Mouse (Mus musculus) inflammation-experienced regulatory T-cells (primary cell): ENCODE results near the gene Ifi209. TPM values are rescaled to one million over a fixed set of nuclear protein-coding genes. Genes with fewer than 3 reads are reported as not detected.

Experiments
- polyA plus RNA-seq, 2 experiments: library from polyadenylated mRNA; unstranded; fragments of 100-300 nt; shearing (Covaris generic); gene quantifications; one replicate each; pipeline ENCODE4 v1.2.1; 2017

Gene Ifi209
- 100 to 1,000 TPM; 169 to 179 TPM for polyA plus RNA-seq

GRCm38 (mm10) chr1:173630622-173631021 lies at the start of gene Ifi209:
Ifi209 (plus strand) TSS chr1:173630917.

DNA sequence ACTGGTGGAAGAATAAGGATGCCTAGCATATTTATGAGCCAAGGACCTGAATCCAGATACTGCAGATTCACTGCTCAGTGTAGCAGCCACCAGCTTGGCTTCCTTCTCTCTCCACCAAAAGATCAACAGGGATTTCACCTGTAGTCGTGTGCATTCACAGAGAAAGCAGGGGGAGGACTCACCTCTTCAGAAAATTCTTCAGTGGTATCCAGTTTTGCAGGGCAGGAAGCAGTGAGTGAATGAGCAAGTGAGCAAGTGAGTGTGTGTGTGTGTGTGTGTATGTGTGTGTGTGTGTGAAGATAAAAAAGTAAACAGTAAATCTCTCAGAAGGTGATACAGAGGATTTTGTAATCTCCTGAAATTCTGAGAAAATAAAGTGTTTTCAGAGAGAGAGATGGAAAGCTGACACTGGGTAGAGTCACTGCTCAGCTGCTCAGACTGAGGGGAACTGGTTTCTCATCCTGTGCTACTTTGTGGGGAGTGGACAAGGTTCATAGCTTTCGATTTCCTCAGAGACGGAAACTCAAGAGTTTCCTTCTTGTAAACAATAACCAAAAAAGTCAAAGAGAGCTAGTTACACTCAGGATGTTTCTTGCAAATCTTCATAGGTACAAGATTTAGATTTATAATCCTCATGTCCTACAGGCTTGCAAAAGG lies 31.8 kb upstream of the Ifi209 start, which contains the start of gene Ifi213:
Gene Ifi213, minus strand, starts transcription at position 437 of the 657 bp plus-strand sequence.

GRCm38 (mm10) chr1:173673458-173674097 lies 42.9 kb downstream of the Ifi209 start, which contains the start of gene Ifi208:
Ifi208 (plus strand) TSS chr1:173673675.

Other genes starting within 250 kb of the Ifi209 start
- gene Ifi206, start 139.9 kb upstream of the Ifi209 start, polyA plus RNA-seq, result 100 to 1,000 TPM in 1 of 2 experiments, 10 to 100 TPM in 1; 94.6 to 123 TPM
- 10 to 100 TPM; 22.7 to 29.0 TPM for gene Ifi214, start 95.0 kb upstream of the Ifi209 start, polyA plus RNA-seq
- gene Ifi213, start 31.6 kb upstream of the Ifi209 start, polyA plus RNA-seq, result 100 to 1,000 TPM in 1 of 2 experiments, 10 to 100 TPM in 1; 75.1 to 101 TPM
- gene Ifi208, start 42.8 kb downstream of the Ifi209 start, polyA plus RNA-seq, result 100 to 1,000 TPM in 1 of 2 experiments, 10 to 100 TPM in 1; 77.8 to 171 TPM
- under 1 TPM in 1 of 2 experiments, not detected in 1; 0.87 TPM for gene Ifi207, start 110.8 kb downstream of the Ifi209 start, polyA plus RNA-seq
- 1 to 10 TPM in 1 of 2 experiments, under 1 TPM in 1; 0.30 to 1.4 TPM for gene Ifi204, start 136.0 kb downstream of the Ifi209 start, polyA plus RNA-seq